Mouse (Mus musculus) hindbrain, embryonic 14.5 days (tissue): Measurements from ENCODE around the gene Arhgef11. TPM values are rescaled to one million over a fixed set of nuclear protein-coding genes. Genes with fewer than 3 reads are reported as not detected.

Experiments used
- ATAC-seq: fragments of 200-750 bp; cut with Nextera tagmentation; 2 replicates; pipeline ENCODE4 v1.8.0; 2017; ENCODE audit warnings: moderate number of reproducible peaks, mild to moderate bottlenecking, moderate TSS enrichment, moderate library complexity; ENCODE audit not compliant: low FRiP score
- DNase-seq: peaks from one replicate; pipeline ENCODE4 v3.0.0-alpha.2; 2015; ENCODE audit warnings: low spot score
- H3K27ac ChIP-seq: fragments of 300-500 bp; sonication (generic); 2 replicates; pipeline ENCODE4 v1.5.1; 2014; ENCODE audit warnings: mild to moderate bottlenecking, moderate library complexity
- H3K27me3 ChIP-seq: fragments of 300-500 bp; sonication (generic); 2 replicates; pipeline ENCODE4 v1.6.1; 2014; ENCODE audit warnings: mild to moderate bottlenecking, low read length, mixed read lengths; ENCODE audit not compliant: control insufficient read depth, insufficient read depth
- H3K36me3 ChIP-seq: fragments of 300-500 bp; sonication (generic); replicated peaks from 2 replicates; pipeline ENCODE4 v1.6.1; 2014; ENCODE audit not compliant: control insufficient read depth, insufficient read depth
- H3K4me1 ChIP-seq: fragments of 300-500 bp; sonication (generic); replicated peaks from 2 replicates; pipeline ENCODE4 v1.6.1; 2014; ENCODE audit warnings: antibody characterized with exemption, low read length, mixed read lengths; ENCODE audit not compliant: control insufficient read depth, insufficient read depth
- H3K4me2 ChIP-seq: fragments of 300-500 bp; sonication (generic); replicated peaks from 2 replicates; pipeline ENCODE4 v1.6.1; 2014; ENCODE audit warnings: mild to moderate bottlenecking, moderate library complexity
- H3K4me3 ChIP-seq: fragments of 300-500 bp; sonication (generic); replicated peaks from 2 replicates; pipeline ENCODE4 v1.5.1; 2014; ENCODE audit warnings: mild to moderate bottlenecking, low read length
- H3K9ac ChIP-seq: fragments of 300-500 bp; sonication (generic); 2 replicates; pipeline ENCODE4 v1.6.1; 2014
- H3K9me3 ChIP-seq: fragments of 300-500 bp; sonication (generic); 2 replicates; pipeline ENCODE4 v1.6.1; 2016; ENCODE audit warnings: low read length; ENCODE audit not compliant: control insufficient read depth
- WGBS: fragments of 180-500 bp; shearing (Covaris S2); extraction: QIAGEN DNeasy Blood & Tissue Kit; methylation state at CpG from one replicate; pipeline ENCODE4 v1.1.7; 2014; 5-methylcytosine and 5-hydroxymethylcytosine counted together
- polyA plus RNA-seq: library from polyadenylated mRNA; unstranded; fragments of >200 nt; fragmentation: Nextera tagmentation; extraction: Ambion mirVana; gene quantifications from 2 replicates; pipeline ENCODE4 v1.2.1, GENCODE M21; 2014

Gene Arhgef11
- polyA plus RNA-seq, 1 experiment from 2014 or later = 27.0 TPM

DNA sequence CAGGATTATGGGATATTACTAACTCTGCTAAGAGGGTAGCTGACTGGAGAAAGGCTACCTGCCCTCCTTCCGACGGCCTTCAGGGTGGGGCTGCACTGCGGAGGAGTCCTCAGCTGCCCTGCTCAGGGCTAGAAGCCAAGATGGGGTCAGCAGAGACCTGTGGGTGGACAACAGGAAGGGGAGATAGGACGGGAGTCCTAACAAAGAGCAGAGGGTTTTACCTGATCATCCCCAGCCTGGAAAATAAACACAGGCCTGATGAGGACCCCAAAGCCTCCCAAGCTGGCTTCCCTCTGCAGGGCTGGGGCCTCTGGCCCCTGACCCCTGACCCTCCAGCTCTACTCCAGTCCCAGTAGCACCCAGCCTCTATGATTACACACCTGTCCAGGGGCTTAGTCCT lies 145.8 kb downstream of the Arhgef11 start:
- Histone ChIP-seq H3K9ac (no peak overlapping the region), H3K36me3 (no peaks in the 10 kb centered on the region), H3K4me1 (0 out of 2 replicates have a peak, but pooled peaks cover 3% of the 10 kb centered on the region), H3K27me3 (peaks cover 12% of the 10 kb centered on the region), H3K4me2 (peak overlapping the region; percentile 25; the same call in 1 of the 2 replicates), H3K4me3 (no peak overlapping the region), H3K9me3 (no peaks in the 10 kb centered on the region), H3K27ac (peak overlapping the region; percentile 66; the same call in 1 of the 2 replicates)
- no peak for DNase-seq
- 63% methylated on average over 4 of the region's 4 CpGs for WGBS
- no peak for ATAC-seq

DNA sequence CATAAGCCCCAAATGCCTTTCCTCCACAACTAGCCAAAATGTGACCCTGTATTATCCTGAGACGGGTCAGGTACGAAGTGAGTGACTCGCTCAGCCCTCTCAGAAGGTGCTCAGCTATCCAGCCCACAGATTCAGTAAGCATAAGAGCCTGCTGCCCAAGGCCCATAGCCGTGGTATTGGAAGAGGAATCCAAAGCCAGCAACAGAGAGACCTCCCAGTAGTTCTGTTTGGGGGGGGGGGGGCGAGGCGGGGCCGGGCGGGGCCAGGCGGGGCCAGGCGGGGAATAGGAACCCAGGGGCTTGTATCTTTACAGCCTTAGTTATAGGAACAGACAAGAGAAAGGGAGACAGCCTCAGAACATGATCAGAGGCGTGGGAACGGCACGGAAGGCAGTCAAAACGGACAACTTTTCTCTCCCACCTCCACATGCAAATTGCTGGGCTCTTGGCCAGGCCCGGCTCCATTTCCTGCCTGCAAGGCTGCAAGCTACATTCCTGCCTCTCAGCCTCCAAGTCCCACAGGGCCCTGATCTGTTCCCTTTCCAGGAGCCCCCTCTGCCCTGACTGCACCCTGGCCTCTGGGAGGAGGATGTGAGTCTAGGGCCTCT lies 146.4 kb downstream of the Arhgef11 start:
- 21% methylated on average over 15 of the region's 15 CpGs for WGBS
- no peaks in the 10 kb centered on the region for H3K9me3 ChIP-seq
- H3K4me1 ChIP-seq = 0 out of 2 replicates have a peak, but pooled peaks cover 3% of the 10 kb centered on the region
- H3K4me2 ChIP-seq = peak overlapping the region; percentile 25
- DNase-seq = peak; percentile 38
- ATAC-seq = no peak
- no peaks in the 10 kb centered on the region for H3K36me3 ChIP-seq
- peak overlapping the region; percentile 66; the same call in 1 of the 2 replicates for H3K27ac ChIP-seq
- H3K4me3 ChIP-seq = no peak overlapping the region
- peaks cover 17% of the 10 kb centered on the region for H3K27me3 ChIP-seq
- H3K9ac ChIP-seq = no peak overlapping the region

DNA sequence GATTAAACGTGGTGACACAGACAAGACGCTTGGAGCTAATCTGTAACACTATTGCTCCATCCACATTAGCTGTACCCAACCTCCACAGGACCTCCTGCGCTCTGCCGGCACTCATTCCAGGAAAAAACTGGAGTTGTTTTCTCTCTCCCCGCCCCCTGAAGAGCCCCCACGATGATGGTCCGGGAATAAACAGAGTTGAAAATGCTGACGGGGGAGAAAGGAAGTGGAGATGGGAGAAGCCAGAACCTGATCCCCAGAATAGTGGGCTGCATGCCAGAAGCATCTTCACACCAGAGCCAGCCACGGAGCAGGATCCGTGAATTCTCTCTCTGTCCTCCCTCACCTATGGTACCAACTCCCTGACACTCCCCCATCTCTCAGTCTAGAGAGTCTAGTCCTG lies 147.1 kb downstream of the Arhgef11 start:
- Histone ChIP-seq H3K27me3 (peaks cover 23% of the 10 kb centered on the region), H3K36me3 (no peaks in the 10 kb centered on the region), H3K9me3 (no peaks in the 10 kb centered on the region), H3K4me2 (peak overlapping the region; percentile 25; the same call in 1 of the 2 replicates), H3K9ac (0 out of 2 replicates have a peak overlapping the region, but pooled peaks have one; percentile 16), H3K4me3 (no peak overlapping the region), H3K4me1 (0 out of 2 replicates have a peak, but pooled peaks cover 3% of the 10 kb centered on the region), H3K27ac (peak overlapping the region; percentile 66)
- DNase-seq (no peak), ATAC-seq (no peak)
- 40% methylated on average over 10 of the region's 10 CpGs for WGBS

DNA sequence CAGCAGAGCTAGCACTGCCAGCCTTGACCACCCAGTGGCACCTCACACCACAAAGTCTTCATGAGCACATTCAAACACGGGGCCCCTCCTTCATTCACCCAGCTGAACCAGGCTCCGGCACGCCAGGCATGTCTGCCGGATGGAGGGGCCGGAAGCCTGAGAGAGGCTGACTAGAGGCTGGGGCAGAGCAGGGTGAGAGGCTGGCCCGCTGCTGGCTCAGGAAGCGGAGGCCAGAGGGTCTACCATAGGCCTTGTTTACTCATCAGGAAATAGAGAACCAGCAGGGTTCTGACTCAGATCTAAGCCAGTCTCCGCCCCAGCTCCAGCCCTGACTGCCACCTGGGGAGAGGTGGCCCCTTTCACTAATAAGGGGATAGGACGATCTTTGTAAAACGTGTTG lies 147.7 kb downstream of the Arhgef11 start:
- Histone ChIP-seq H3K27ac (peak overlapping the region; percentile 66; the same call in 1 of the 2 replicates), H3K36me3 (no peaks in the 10 kb centered on the region), H3K4me1 (0 out of 2 replicates have a peak, but pooled peaks cover 3% of the 10 kb centered on the region), H3K9ac (peak overlapping the region; percentile 16; the same call in 1 of the 2 replicates), H3K4me3 (no peak overlapping the region), H3K27me3 (peaks cover 28% of the 10 kb centered on the region), H3K4me2 (peak overlapping the region; percentile 25; the same call in 1 of the 2 replicates), H3K9me3 (no peaks in the 10 kb centered on the region)
- no peak for ATAC-seq
- DNase-seq = no peak
- WGBS = 22% methylated on average over 10 of the region's 10 CpGs

DNA sequence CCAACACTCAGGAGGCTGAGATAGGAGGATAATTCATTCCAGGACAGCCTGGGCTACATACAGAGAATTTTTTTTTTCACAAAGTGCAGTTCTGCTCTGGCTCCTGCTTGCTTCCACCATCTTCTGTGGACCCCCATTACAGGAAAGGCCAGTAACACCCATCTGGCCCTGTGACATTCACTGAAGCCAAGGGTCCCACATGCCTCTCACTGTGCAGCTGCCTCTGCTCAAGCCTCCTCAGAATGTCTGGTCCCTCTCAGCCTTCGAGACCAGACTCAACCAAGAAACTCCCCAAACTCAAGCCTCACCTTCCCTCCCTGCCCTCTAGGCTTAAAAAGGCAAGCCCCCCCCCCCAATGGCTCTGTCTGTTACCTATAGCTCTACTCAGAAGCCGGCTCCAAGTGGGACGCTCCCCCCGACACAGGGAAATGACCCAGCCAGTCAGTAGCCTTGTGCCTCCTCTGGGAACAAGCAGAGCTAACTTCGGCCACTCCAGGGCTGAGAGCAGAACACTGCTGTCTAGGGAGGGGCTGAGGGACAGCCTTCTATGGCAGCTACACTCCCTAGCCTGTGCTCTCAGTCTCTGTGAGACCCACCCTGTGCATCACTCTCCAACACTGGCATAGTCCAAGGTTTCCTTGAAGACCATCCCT lies 148.4 kb downstream of the Arhgef11 start:
- peaks cover 28% of the 10 kb centered on the region for H3K27me3 ChIP-seq
- H3K9ac ChIP-seq = no peak overlapping the region
- WGBS = 79% methylated on average over 5 of the region's 5 CpGs
- H3K4me2 ChIP-seq = no peak overlapping the region; the same call in 1 of the 2 replicates
- H3K4me3 ChIP-seq = no peak overlapping the region
- no peaks in the 10 kb centered on the region for H3K9me3 ChIP-seq
- H3K4me1 ChIP-seq = 0 out of 2 replicates have a peak, but pooled peaks cover 3% of the 10 kb centered on the region
- no peak for DNase-seq
- no peak for ATAC-seq
- H3K27ac ChIP-seq = no peak overlapping the region; the same call in 1 of the 2 replicates
- no peaks in the 10 kb centered on the region for H3K36me3 ChIP-seq

DNA sequence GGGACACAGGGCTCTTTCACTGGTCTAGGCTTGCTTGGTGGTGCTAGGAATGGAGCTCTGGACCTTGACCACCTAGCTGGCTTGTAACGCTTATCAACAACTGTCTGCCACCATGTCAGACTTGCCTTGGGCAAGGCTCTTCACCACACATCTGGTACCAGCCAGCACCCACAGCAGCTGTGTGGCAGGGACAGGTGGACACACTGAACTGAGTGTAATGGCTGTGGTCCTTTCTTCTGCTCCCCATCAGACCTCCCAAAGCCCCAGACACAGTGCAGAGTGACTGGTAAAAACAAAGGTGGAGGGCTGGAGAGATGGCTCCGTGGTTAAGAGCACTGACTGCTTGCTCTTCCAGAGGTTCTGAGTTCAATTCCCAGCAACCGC lies 148.9 kb downstream of the Arhgef11 start:
- Histone ChIP-seq H3K27ac (no peak overlapping the region), H3K4me1 (0 out of 2 replicates have a peak, but pooled peaks cover 3% of the 10 kb centered on the region), H3K27me3 (peaks cover 28% of the 10 kb centered on the region), H3K4me2 (no peak overlapping the region; the same call in 1 of the 2 replicates), H3K9me3 (no peaks in the 10 kb centered on the region), H3K9ac (no peak overlapping the region), H3K4me3 (no peak overlapping the region), H3K36me3 (no peaks in the 10 kb centered on the region)
- DNase-seq = no peak
- no peak for ATAC-seq
- 79% methylated on average over 3 of the region's 3 CpGs for WGBS

DNA sequence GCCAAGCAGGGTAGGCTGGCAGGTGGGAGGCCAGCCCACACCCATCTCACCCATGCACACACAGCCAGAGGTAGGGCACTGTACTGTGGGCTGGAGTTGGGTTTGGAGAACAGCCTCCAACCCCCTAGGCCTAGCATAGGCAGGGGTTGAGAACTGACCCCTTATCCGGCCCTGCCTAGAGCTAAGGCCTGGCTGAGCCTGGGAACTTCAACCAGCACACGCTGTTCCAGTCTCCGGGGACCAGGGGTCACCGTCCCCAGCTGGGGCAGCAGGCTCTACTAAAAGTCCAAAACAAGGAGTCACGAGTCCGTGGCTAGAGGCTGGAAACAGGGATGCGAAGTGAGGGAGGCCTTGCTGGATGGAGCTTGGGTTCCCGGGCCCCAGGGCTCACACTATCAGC lies 150.4 kb downstream of the Arhgef11 start:
- ATAC-seq (no peak), DNase-seq (no peak)
- 0 out of 2 replicates have a peak overlapping the region, but pooled peaks have one; percentile 15 for H3K27ac ChIP-seq
- H3K9me3 ChIP-seq = no peaks in the 10 kb centered on the region
- H3K36me3 ChIP-seq = no peaks in the 10 kb centered on the region
- H3K4me2 ChIP-seq = peak overlapping the region; percentile 41
- no peak overlapping the region for H3K9ac ChIP-seq
- H3K4me1 ChIP-seq = 0 out of 2 replicates have a peak, but pooled peaks cover 3% of the 10 kb centered on the region
- 75% methylated on average over 8 of the region's 8 CpGs for WGBS
- H3K4me3 ChIP-seq = peak overlapping the region; percentile 24
- H3K27me3 ChIP-seq = peaks cover 28% of the 10 kb centered on the region

DNA sequence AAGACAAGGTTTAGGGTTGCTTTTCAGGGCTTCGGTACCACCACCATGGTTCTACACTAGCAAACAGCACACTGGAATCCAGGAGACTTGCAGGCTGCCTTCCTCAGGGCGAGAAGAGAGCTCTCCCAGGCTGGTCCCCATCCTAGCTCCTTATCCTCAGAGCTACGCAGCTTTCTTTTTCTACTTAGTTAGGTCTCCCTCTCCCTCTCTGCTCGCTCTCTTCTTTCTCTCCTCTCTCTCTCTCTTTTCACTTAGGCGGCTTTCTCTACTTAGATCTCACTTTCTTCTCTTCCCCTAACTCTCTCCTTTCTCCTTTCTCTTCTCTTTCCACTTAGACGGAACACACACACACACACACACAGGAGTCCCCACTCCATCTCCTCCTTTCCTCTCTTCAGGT lies 151.1 kb downstream of the Arhgef11 start:
- Histone ChIP-seq H3K4me1 (0 out of 2 replicates have a peak, but pooled peaks cover 3% of the 10 kb centered on the region), H3K27ac (no peak overlapping the region), H3K9ac (0 out of 2 replicates have a peak overlapping the region, but pooled peaks have one; percentile 17), H3K4me3 (peak overlapping the region; percentile 24), H3K9me3 (no peaks in the 10 kb centered on the region), H3K36me3 (no peaks in the 10 kb centered on the region), H3K27me3 (peaks cover 28% of the 10 kb centered on the region), H3K4me2 (peak overlapping the region; percentile 41)
- 59% methylated on average over 6 of the region's 6 CpGs for WGBS
- DNase-seq = no peak
- no peak for ATAC-seq

DNA sequence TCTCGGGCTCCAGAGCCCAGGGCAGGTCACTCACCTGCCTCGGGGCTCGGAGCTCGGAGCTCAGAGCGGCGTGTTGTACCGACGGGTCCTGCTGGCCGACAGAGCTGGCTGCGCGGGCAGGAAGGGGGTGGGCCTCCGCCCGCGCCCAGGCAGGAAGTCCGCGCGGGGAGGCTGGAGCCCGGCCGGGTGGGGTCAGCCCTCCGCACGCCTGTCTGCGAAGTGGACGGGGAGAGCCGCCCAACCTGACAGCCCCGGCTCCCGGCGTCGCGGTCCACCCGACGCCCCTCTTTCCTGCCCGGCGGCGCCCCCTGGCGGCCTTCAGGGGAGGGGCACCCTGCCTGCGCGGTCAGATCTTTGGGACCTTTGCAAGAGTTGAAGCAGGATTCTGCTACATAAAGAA lies 151.5 kb downstream of the Arhgef11 start:
- Histone ChIP-seq H3K27ac (no peak overlapping the region), H3K9me3 (no peaks in the 10 kb centered on the region), H3K9ac (0 out of 2 replicates have a peak overlapping the region, but pooled peaks have one; percentile 17), H3K36me3 (no peaks in the 10 kb centered on the region), H3K4me2 (peak overlapping the region; percentile 41), H3K4me1 (0 out of 2 replicates have a peak, but pooled peaks cover 3% of the 10 kb centered on the region), H3K27me3 (peaks cover 28% of the 10 kb centered on the region), H3K4me3 (peak overlapping the region; percentile 24)
- ATAC-seq (0 out of 2 replicates have a peak, but pooled peaks have one; percentile 31), DNase-seq (peak; percentile 66)
- 2% methylated on average over 33 of the region's 37 CpGs for WGBS
